Mouse (Mus musculus) mature B cell (primary cell): ENCODE results near the gene Lsm10.

Experiments used
- in situ Hi-C: fragments of 300-500 bp; cut with MboI; formaldehyde crosslinking; loops from 2 replicates; pipeline ENCODE4 v1.14.3; 2019

Gene Lsm10

GRCm38 (mm10) chr4:126096464-126097111, at the start of gene Lsm10:
TSS of gene Lsm10 (plus strand) at chr4:126096623.
- in situ Hi-C loops = no loop called here

- in situ Hi-C loops = no loop called here
Observed at GRCm38 (mm10) chr4:126046851-126047585, 49.4 kb upstream of the Lsm10 start, which contains the start of gene Mrps15. TSS of gene Mrps15 (plus strand) at chr4:126046925.

GRCm38 (mm10) chr4:126051617-126052016, 44.8 kb upstream of the Lsm10 start:
- in situ Hi-C loops = no loop called here

- in situ Hi-C loops = no loop called here
Observed at GRCm38 (mm10) chr4:126057207-126058133, 39.0 kb upstream of the Lsm10 start.

- in situ Hi-C loops = no loop called here
Observed at GRCm38 (mm10) chr4:126058134-126058996, 38.1 kb upstream of the Lsm10 start, which contains the start of gene Oscp1. TSS of gene Oscp1 (plus strand) at chr4:126058565.

DNA sequence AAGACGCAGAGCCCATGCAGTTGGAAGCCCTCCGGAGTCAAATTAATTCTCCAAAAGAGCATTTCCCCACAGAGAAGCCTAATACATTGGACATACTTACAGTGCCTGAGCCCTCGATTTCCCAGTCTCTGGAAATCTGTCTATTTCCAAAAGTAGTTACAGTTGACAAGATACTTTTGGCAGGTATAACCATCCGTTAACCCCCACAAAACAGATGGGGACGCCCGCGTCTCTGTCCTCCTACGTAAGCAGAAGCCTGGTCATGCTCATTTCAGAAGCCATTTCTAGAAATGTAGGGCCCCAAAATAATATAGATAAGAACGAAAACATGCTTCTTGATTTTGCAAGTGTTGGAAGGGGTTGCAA, 37.4 kb upstream of the Lsm10 start:
- in situ Hi-C loops = no loop called here

DNA sequence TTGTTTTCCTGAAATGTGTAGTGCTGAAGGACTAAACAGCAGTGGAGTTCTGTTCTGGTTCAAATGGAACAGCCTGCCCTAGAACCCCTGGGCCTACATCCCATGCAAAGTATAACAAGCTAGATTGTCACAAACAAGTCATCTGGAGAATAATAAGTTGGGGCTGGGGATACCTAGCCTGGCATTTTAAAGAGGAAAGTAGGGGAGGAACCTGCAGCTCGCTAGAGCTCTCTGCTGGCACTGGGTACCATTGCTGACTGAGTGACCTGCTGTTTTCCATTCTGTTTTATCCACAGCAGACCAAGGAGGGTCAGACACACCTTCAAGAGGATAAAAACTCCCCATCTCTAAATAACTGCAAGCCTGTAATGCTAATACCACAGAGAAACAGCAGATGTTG, 33.6 kb upstream of the Lsm10 start:
- in situ Hi-C loops = no loop called here

DNA sequence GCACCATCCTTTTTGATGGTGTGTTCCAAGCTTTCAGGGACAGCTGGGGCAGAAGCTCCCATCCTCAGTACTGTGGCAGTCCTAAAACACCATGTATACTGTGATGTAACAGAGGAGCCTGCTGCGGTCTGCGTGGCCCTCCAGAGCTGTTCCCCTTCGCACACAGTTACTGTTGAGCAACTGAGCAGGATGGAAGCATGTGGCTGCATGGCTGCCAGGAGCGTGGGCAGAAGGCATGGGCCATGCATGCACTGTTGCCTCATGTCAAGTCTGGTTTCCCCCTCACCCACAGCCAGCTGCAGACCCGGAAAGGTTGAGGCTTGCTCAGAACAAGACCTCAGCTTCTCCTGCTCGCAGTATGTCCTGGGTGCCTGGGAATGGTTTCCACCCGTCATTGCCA, 31.2 kb upstream of the Lsm10 start:
- in situ Hi-C loops = no loop called here

DNA sequence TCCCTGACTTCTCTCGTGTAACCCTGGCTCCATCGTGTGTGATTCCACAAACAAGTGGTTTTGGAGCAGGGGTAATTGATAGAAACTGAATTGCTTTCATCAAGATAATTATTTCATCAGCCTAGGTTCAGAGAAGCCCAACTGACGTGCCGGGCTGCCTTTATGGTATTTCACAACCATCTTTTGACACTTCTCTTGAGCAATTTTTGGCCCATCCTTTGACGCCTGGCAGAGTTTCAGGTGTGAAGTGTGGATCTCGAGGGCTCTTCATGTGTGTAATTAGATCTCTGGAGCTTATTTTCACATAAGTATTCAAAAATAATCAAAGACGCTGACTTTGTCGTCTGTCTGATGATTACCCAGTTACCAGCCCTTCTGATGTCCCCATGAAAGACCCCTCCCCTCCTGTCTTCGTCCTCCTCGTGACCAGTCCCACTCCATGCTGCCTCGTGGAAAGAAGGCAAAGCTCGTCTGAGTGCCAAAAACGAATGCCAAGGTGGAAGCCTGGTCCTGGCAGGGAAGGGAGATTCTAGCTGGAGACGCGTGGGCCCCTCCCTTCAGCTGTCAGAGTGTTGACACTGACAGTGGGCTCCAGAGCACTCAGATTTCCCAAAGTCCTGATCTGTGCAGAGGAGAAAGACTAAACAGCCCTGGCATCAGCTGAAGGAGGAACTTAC, 28.9 kb upstream of the Lsm10 start:
- in situ Hi-C loops = no loop called here

GRCm38 (mm10) chr4:126068842-126069241, 27.6 kb upstream of the Lsm10 start:
- in situ Hi-C loops = no loop called here

DNA sequence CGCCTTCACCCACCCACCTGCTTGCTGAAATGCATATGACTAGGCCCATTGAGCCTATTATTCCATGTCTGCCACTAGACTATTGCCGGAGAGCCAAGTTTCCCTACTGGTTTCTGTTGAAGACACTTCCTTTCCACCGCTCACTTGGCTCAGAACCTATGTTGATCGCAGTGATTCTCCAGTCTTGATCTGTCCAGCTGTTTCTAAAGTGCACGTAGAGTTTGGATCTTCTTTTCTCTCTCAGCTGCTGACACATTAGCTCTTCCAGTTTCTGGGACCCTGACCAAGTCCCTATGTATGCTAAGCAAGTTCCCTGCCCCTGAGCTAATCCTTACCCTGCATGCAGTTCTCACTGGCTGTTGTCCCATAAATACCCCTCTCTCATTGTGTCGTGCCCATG, 18.6 kb upstream of the Lsm10 start:
- in situ Hi-C loops = no loop called here

GRCm38 (mm10) chr4:126079266-126079665, 17.2 kb upstream of the Lsm10 start:
- in situ Hi-C loops = no loop called here

GRCm38 (mm10) chr4:126081601-126082000, 14.8 kb upstream of the Lsm10 start:
- in situ Hi-C loops = no loop called here

DNA sequence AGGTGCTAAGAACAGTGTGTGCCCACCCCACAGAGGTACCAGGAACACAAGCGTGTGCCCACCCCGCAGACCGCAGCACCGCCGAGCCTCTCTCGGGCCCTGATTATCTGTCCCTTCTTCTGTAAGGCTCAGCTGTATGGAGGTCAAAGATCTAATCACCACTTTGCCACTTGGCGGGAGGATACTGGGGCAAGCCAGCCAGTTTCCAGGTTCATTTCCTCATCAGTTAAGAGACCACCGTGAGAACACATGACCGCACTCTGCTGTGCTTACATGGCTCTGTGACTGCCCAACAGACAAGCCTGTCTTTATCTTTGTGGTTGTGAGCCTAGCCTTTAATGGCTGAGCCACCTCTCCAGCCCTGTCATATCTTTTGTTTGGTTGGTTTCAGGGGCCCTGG, 13.4 kb upstream of the Lsm10 start:
- in situ Hi-C loops = no loop called here

- in situ Hi-C loops = no loop called here
Observed at GRCm38 (mm10) chr4:126084382-126084781, 12.0 kb upstream of the Lsm10 start.

DNA sequence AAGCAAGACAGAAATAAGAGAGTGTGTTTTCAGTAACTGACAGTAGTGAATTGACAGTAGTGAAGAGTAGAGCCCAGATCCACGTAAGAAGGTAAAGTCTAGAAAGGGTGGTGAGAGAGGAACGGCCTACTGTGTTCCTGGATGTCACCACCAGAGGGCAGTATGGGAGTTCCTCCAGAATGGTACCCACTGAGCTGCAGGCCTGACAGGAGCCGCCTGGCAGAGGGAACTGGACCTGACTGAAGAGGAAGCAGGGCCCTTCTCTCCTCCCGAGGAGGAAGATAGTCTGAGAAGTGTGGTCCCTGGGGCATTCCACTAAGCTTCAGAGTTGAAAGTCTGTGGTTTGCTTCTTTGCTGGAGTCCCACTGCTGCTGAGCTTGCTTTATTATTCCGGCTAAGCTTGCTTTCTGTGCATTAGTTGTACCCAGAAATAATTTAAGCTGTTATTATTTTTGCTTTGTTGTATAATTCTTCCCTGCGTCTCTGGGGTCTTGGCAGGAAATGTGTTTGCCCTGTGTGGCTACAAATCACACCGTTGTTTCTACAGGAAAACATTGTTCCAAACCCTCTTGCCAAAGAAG, 10.3 kb upstream of the Lsm10 start:
- in situ Hi-C loops = no loop called here

DNA sequence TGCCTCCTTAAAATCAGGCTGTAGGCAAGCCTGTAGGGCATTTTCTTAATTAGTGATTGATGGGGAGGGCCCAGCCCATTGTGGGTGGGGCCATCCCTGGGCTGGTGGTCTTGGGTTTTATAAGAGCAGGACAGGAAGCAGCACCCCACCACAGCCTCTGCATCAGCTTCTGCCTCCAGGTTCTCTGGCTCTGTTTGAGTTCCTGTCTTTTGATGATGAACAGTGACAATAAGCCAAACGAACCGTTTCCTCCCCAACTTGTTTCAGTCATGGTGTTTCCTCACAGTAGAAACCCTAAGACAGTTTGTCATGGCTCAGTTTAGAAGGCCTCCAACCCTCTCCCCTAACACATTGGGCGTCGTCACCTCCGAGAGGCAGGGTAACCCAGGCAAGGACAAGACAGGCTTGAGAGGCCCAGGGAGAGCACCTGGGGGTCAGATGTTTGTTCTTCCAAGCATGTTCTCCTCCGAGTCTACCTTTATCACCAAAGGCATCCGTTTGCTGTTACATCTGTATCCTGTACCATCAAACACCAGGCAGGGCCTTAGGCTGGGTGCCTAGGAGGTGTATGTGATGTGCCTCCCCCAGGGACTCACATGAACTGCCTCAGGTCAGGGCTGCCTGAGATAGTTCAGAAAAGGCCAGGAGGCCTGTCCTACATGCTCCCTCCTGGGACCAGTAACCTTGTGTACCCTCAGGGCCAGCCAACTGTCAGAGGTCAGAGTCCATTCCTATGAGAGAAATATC, 6.1 kb upstream of the Lsm10 start:
- in situ Hi-C loops = no loop called here

DNA sequence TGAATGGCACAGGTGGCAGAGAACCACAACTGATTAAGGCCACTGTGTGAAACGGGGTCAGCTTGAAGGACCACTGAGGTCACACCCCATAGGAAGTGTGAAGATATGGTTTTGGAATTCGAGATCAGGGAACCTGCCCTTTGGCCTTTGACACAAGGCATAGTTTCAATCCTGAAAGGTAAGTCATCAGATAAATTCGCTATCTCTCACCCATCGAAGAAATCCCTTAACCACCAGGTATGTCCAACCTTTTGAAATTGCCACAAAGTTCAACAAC, 5.6 kb upstream of the Lsm10 start:
- in situ Hi-C loops = no loop called here

GRCm38 (mm10) chr4:126091873-126092272, 4.5 kb upstream of the Lsm10 start:
- in situ Hi-C loops = no loop called here
